Mouse (Mus musculus) neural tube, embryonic 12.5 days (tissue): Measurements from ENCODE around the gene Pyroxd2. TPM values are rescaled to one million over a fixed set of nuclear protein-coding genes. Genes with fewer than 3 reads are reported as not detected.
"Not testable (repeated sequence)": the region's sequence is repeated elsewhere in the genome, so short reads cannot be mapped to it uniquely, and the experiment has no call there.

ENCODE experiments used
- ATAC-seq: fragments of 200-750 bp; cut with Nextera tagmentation; 2 replicates; pipeline ENCODE4 v1.8.0; 2017; ENCODE audit warnings: low read depth, mild to moderate bottlenecking, moderate TSS enrichment, moderate library complexity; ENCODE audit not compliant: low FRiP score
- H3K27ac ChIP-seq: fragments of 300-500 bp; sonication (generic); 2 replicates; pipeline ENCODE4 v1.5.1; 2016
- H3K27me3 ChIP-seq: fragments of 300-500 bp; sonication (generic); replicated peaks from 2 replicates; pipeline ENCODE4 v1.6.1; 2016; ENCODE audit warnings: mild to moderate bottlenecking
- H3K36me3 ChIP-seq: fragments of 300-500 bp; sonication (generic); 2 replicates; pipeline ENCODE4 v1.6.1; 2016; ENCODE audit warnings: mild to moderate bottlenecking
- H3K4me1 ChIP-seq: fragments of 300-500 bp; sonication (generic); 2 replicates; pipeline ENCODE4 v1.6.1; 2016
- H3K4me2 ChIP-seq: fragments of 300-500 bp; sonication (generic); replicated peaks from 2 replicates; pipeline ENCODE4 v1.6.1; 2016; ENCODE audit warnings: mild to moderate bottlenecking
- H3K4me3 ChIP-seq: fragments of 300-500 bp; sonication (generic); 2 replicates; pipeline ENCODE4 v1.5.1; 2016
- H3K9ac ChIP-seq: fragments of 300-500 bp; sonication (generic); 2 replicates; pipeline ENCODE4 v1.6.1; 2016; ENCODE audit warnings: mild to moderate bottlenecking
- H3K9me3 ChIP-seq: fragments of 300-500 bp; sonication (generic); 2 replicates; pipeline ENCODE4 v1.6.1; 2016; ENCODE audit warnings: mild to moderate bottlenecking
- WGBS: fragments of 180-500 bp; shearing (Covaris S2); methylation state at CpG from one replicate; pipeline ENCODE4 v1.1.7; 2016; 5-methylcytosine and 5-hydroxymethylcytosine counted together
- polyA plus RNA-seq: library from polyadenylated mRNA; unstranded; fragments of >200 nt; fragmentation: Nextera tagmentation; extraction: Ambion mirVana; gene quantifications from 2 replicates; pipeline ENCODE4 v1.2.1, GENCODE M21; 2016

Gene Pyroxd2
- polyA plus RNA-seq: 1.2 and 1.9 TPM in 2 replicates

- H3K4me2 ChIP-seq: peak within 1 kb of the TSS; percentile 58
- H3K4me1 ChIP-seq: peaks cover 21% of the 10 kb centered on the region
- no peak within 1 kb of the TSS for H3K27ac ChIP-seq
- no peaks in the 10 kb centered on the region for H3K9me3 ChIP-seq
- H3K9ac ChIP-seq: peak within 1 kb of the TSS; percentile 48
- ATAC-seq: peak; percentile 92
- 4% methylated on average over 22 of the region's 22 CpGs for WGBS
- H3K36me3 ChIP-seq: no peaks in the 10 kb centered on the region
- peak within 1 kb of the TSS; percentile 23 for H3K4me3 ChIP-seq
- no peaks in the 10 kb centered on the region for H3K27me3 ChIP-seq
These were observed at the start of gene Pyroxd2 for GRCm38 (mm10) chr19:42752363-42752931. Gene Pyroxd2 (minus strand): TSS chr19:42752775.

DNA sequence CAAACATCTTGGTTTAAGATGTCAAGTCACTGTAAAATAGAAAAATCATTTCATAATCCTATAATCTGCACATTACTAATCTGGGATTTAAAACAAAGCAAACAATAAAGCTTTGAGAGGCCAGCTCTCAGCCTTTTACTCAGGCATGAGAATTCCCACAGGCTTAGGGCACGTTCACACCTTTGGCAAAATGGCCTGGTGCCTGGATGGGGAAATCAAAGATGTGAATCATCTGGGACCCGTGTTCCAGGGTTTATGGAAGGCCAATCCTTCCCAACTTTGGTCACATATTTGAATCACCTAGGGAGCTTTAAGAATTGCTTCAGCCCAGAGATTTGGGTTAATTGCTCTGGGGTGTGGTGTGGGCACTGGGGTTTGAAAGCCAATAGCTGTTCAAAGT, 45.3 kb upstream of the Pyroxd2 start:
- Histone ChIP-seq H3K27ac (no peak overlapping the region), H3K4me3 (no peak overlapping the region), H3K4me1 (peaks cover 10% of the 10 kb centered on the region; the same call in 1 of the 2 replicates), H3K9ac (no peak overlapping the region), H3K36me3 (no peaks in the 10 kb centered on the region), H3K9me3 (no peaks in the 10 kb centered on the region), H3K4me2 (no peak overlapping the region), H3K27me3 (no peaks in the 10 kb centered on the region; the same call in 1 of the 2 replicates)
- 67% methylated on average over 2 of the region's 2 CpGs for WGBS
- no peak for ATAC-seq

GRCm38 (mm10) chr19:42795801-42796200, 43.2 kb upstream of the Pyroxd2 start:
- 30% methylated on average over 9 of the region's 9 CpGs for WGBS
- peaks cover 10% of the 10 kb centered on the region; the same call in 1 of the 2 replicates for H3K4me1 ChIP-seq
- H3K9me3 ChIP-seq: no peaks in the 10 kb centered on the region
- H3K9ac ChIP-seq: no peak overlapping the region
- no peak overlapping the region for H3K27ac ChIP-seq
- ATAC-seq: no peak
- peak overlapping the region; percentile 91 for H3K4me2 ChIP-seq
- no peaks in the 10 kb centered on the region for H3K36me3 ChIP-seq
- no peaks in the 10 kb centered on the region; the same call in 1 of the 2 replicates for H3K27me3 ChIP-seq
- no peak overlapping the region for H3K4me3 ChIP-seq

- H3K27ac ChIP-seq: no peak overlapping the region
- 2% methylated on average over 31 of the region's 31 CpGs for WGBS
- H3K4me1 ChIP-seq: peaks cover 10% of the 10 kb centered on the region; the same call in 1 of the 2 replicates
- H3K9me3 ChIP-seq: no peaks in the 10 kb centered on the region
- peak; percentile 84 for ATAC-seq
- H3K9ac ChIP-seq: peak overlapping the region; percentile 47; the same call in 1 of the 2 replicates
- H3K4me3 ChIP-seq: peak overlapping the region; percentile 38
- no peaks in the 10 kb centered on the region for H3K36me3 ChIP-seq
- H3K4me2 ChIP-seq: peak overlapping the region; percentile 91
- no peaks in the 10 kb centered on the region; the same call in 1 of the 2 replicates for H3K27me3 ChIP-seq
These were observed 42.5 kb upstream of the Pyroxd2 start for GRCm38 (mm10) chr19:42794914-42795613.

DNA sequence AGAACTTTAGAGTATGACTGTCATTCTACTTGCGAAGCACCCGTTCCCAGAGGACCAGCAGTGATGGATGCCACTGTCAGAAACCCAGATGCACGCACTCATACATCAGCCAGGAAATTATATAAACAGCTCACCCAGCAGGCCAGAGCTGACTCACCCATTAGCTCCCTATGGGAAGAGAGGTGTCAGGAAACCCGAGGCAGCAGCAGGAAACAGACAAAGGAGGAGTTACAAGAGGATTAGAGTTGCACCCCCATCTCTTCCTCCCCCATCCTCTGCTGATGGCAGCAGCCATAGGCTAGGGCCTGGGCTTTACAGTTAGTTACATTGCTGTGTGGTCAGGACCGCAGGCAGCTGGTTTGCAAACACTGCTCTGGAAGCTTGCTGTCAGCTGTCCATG, 35.7 kb upstream of the Pyroxd2 start:
- 56% methylated on average over 5 of the region's 5 CpGs for WGBS

DNA sequence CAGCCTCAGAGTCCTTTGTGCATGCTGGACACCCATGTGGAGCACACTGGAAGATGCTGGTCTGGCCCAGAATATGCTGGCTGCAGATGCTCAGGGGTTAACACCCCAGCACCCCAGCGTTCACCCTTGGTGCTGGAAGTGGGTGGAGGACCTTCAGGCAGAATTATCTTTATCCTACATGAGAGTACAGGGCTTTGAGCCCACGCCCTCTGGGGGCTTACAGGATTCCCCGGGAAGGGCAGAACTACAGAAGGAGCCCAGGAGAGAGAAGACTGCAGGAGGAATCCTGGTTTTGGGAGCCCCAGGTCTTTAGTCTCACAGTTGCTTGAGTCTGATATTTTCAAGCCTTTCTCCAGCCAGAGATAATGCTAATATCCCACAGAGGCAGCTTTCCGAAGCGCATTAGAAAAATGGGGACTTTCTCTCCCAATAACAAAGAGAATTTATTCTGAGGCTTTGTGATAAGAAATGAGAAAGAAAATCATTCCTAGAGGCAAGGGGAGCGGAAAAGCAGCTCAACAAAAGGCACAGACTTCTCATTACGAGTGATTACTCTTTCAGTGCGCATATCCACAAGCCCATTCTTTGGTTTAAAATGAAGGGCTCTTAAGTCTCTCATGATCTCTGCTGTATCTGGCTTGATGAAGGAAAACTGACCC, 33.1 kb upstream of the Pyroxd2 start:
- Histone ChIP-seq H3K4me2 (no peak overlapping the region), H3K27ac (no peak overlapping the region), H3K27me3 (peaks cover 7% of the 10 kb centered on the region; the same call in 1 of the 2 replicates), H3K4me3 (no peak overlapping the region), H3K36me3 (no peaks in the 10 kb centered on the region), H3K9ac (no peak overlapping the region), H3K9me3 (no peaks in the 10 kb centered on the region), H3K4me1 (no peaks in the 10 kb centered on the region)
- 54% methylated on average over 8 of the region's 8 CpGs for WGBS
- no peak for ATAC-seq

More for the DNA sequence above, 35.7 kb upstream of the Pyroxd2 start:
- Histone ChIP-seq H3K4me3 (no peak overlapping the region), H3K27me3 (peaks cover 7% of the 10 kb centered on the region; the same call in 1 of the 2 replicates), H3K36me3 (no peaks in the 10 kb centered on the region), H3K9me3 (no peaks in the 10 kb centered on the region), H3K9ac (no peak overlapping the region), H3K4me2 (no peak overlapping the region), H3K27ac (no peak overlapping the region), H3K4me1 (no peaks in the 10 kb centered on the region)
- ATAC-seq: no peak

GRCm38 (mm10) chr19:42785129-42785528, 32.6 kb upstream of the Pyroxd2 start:
- WGBS: 39% methylated on average over 2 of the region's 2 CpGs
- H3K4me3 ChIP-seq: no peak overlapping the region
- H3K9me3 ChIP-seq: no peaks in the 10 kb centered on the region
- no peak overlapping the region for H3K4me2 ChIP-seq
- peaks cover 7% of the 10 kb centered on the region; the same call in 1 of the 2 replicates for H3K27me3 ChIP-seq
- no peaks in the 10 kb centered on the region for H3K36me3 ChIP-seq
- ATAC-seq: no peak
- H3K9ac ChIP-seq: no peak overlapping the region
- H3K27ac ChIP-seq: no peak overlapping the region
- H3K4me1 ChIP-seq: no peaks in the 10 kb centered on the region

- H3K4me1 ChIP-seq, H3K27ac ChIP-seq, H3K9me3 ChIP-seq, ATAC-seq, H3K36me3 ChIP-seq, H3K27me3 ChIP-seq: not testable (repeated sequence)
- Histone ChIP-seq H3K9ac (peak overlapping the region; percentile 57), H3K4me2 (peak overlapping the region; percentile 63), H3K4me3 (peak overlapping the region; percentile 58)
- 60% methylated on average over 7 of the region's 7 CpGs for WGBS
These were observed 27.6 kb upstream of the Pyroxd2 start for GRCm38 (mm10) chr19:42780156-42780538.

GRCm38 (mm10) chr19:42779531-42780155, 27.1 kb upstream of the Pyroxd2 start, which contains the start of gene Hps1:
Gene Hps1 (minus strand): TSS chr19:42779978.
- peak within 1 kb of the TSS; percentile 58 for H3K4me3 ChIP-seq
- H3K4me2 ChIP-seq: peak within 1 kb of the TSS; percentile 63
- H3K36me3 ChIP-seq: no peaks in the 10 kb centered on the region
- under 1% methylated on average over 43 of the region's 43 CpGs for WGBS
- H3K4me1 ChIP-seq: 0 out of 2 replicates have a peak, but pooled peaks cover 4% of the 10 kb centered on the region
- peak; percentile 99 for ATAC-seq
- no peaks in the 10 kb centered on the region for H3K9me3 ChIP-seq
- no peaks in the 10 kb centered on the region for H3K27me3 ChIP-seq
- peak within 1 kb of the TSS; percentile 57 for H3K9ac ChIP-seq
- H3K27ac ChIP-seq: 0 out of 2 replicates have a peak within 1 kb of the TSS, but pooled peaks have one; percentile 15

DNA sequence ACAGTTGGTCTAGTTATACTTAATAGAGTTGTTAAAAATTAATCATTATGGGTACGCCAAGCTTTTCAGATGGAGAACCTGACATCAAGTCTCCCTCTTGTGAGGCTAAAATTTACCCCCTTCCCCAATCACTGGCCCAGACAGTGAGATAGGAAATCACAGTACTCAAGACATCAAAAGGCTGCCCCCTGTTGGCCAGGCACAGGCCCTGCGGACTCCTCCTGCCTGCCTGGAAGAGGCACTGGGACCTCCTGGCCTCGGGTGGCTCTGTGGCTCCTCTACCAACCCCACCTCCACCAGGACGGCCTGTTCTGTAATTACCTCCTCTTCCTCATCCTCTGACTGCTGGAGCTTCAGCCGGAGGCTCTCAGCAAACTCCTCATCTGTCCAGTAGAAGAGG, 25.2 kb upstream of the Pyroxd2 start:
- ATAC-seq: no peak
- Histone ChIP-seq H3K36me3 (no peaks in the 10 kb centered on the region), H3K9ac (no peak overlapping the region), H3K27ac (no peak overlapping the region), H3K9me3 (no peaks in the 10 kb centered on the region), H3K4me3 (no peak overlapping the region), H3K4me1 (0 out of 2 replicates have a peak, but pooled peaks cover 4% of the 10 kb centered on the region), H3K4me2 (no peak overlapping the region), H3K27me3 (no peaks in the 10 kb centered on the region)
- 73% methylated on average over 5 of the region's 5 CpGs for WGBS

- ATAC-seq: no peak
- H3K4me2 ChIP-seq: no peak overlapping the region
- H3K4me1 ChIP-seq: 0 out of 2 replicates have a peak, but pooled peaks cover 4% of the 10 kb centered on the region
- no peaks in the 10 kb centered on the region for H3K36me3 ChIP-seq
- WGBS: 100% methylated on average over 1 of the region's 1 CpGs
- H3K9me3 ChIP-seq: no peaks in the 10 kb centered on the region
- no peak overlapping the region for H3K27ac ChIP-seq
- no peak overlapping the region for H3K4me3 ChIP-seq
- no peaks in the 10 kb centered on the region for H3K27me3 ChIP-seq
- no peak overlapping the region for H3K9ac ChIP-seq
These were observed 24.2 kb upstream of the Pyroxd2 start for GRCm38 (mm10) chr19:42776813-42777212.
